Mouse (Mus musculus): ENCODE results near the gene Mlf2. TPM values are rescaled to one million over a fixed set of nuclear protein-coding genes. Genes with fewer than 3 reads are reported as not detected.

The Mlf2 gene
- polyA plus RNA-seq, 1 experiment from 2014 or later: 391 TPM

- WGBS: under 1% methylated on average over 47 of the region's 48 CpGs
- ATAC-seq (replicated peaks; ENCODE audit: insufficient number of reproducible peaks, low FRiP score, low TSS enrichment, low read depth) (peak; percentile 52), DNase-seq (ENCODE audit: low spot score) (no peak)
- Histone ChIP-seq H3K9me3 (replicated peaks; ENCODE audit: control insufficient read depth, low read length) (no peaks in the 10 kb centered on the region), H3K27ac (replicated peaks; ENCODE audit: low read depth, low read length) (peak overlapping the region; percentile 88), H3K4me3 (ENCODE audit: low read depth, low read length) (peak overlapping the region; percentile 88), H3K27me3 (ENCODE audit: control insufficient read depth, insufficient read depth, low read length) (no peaks in the 10 kb centered on the region), H3K4me2 (ENCODE audit: low read depth, low read length) (peak overlapping the region; percentile 86), H3K4me1 (ENCODE audit: control insufficient read depth, insufficient read depth, low read length) (peaks cover 7% of the 10 kb centered on the region; the same call in 1 of the 2 replicates), H3K36me3 (replicated peaks; ENCODE audit: control insufficient read depth, insufficient read depth, low read depth, low read length) (peaks cover 12% of the 10 kb centered on the region), H3K9ac (replicated peaks; ENCODE audit: low read length) (peak overlapping the region; percentile 92)
Observed at GRCm38 (mm10) chr6:124931525-124932313, 533 bp downstream of the Mlf2 start.

GRCm38 (mm10) chr6:124932314-124932695 lies 1.1 kb downstream of the Mlf2 start:
- H3K4me3 ChIP-seq (ENCODE audit: low read depth, low read length): peak overlapping the region; percentile 88
- H3K4me2 ChIP-seq (ENCODE audit: low read depth, low read length): peak overlapping the region; percentile 86
- WGBS: 51% methylated on average over 12 of the region's 12 CpGs
- DNase-seq (ENCODE audit: low spot score): no peak
- H3K36me3 ChIP-seq (replicated peaks; ENCODE audit: control insufficient read depth, insufficient read depth, low read depth, low read length): peaks cover 12% of the 10 kb centered on the region
- H3K27ac ChIP-seq (replicated peaks; ENCODE audit: low read depth, low read length): peak overlapping the region; percentile 88
- H3K4me1 ChIP-seq (ENCODE audit: control insufficient read depth, insufficient read depth, low read length): peaks cover 7% of the 10 kb centered on the region; the same call in 1 of the 2 replicates
- no peaks in the 10 kb centered on the region for H3K27me3 ChIP-seq (ENCODE audit: control insufficient read depth, insufficient read depth, low read length)
- H3K9ac ChIP-seq (replicated peaks; ENCODE audit: low read length): peak overlapping the region; percentile 92
- ATAC-seq (replicated peaks; ENCODE audit: insufficient number of reproducible peaks, low FRiP score, low TSS enrichment, low read depth): no peak
- no peaks in the 10 kb centered on the region for H3K9me3 ChIP-seq (replicated peaks; ENCODE audit: control insufficient read depth, low read length)

GRCm38 (mm10) chr6:124933127-124933526 lies 1.9 kb downstream of the Mlf2 start:
- 89% methylated on average over 3 of the region's 3 CpGs for WGBS
- Histone ChIP-seq H3K4me2 (ENCODE audit: low read depth, low read length) (no peak overlapping the region), H3K4me1 (ENCODE audit: control insufficient read depth, insufficient read depth, low read length) (peaks cover 7% of the 10 kb centered on the region; the same call in 1 of the 2 replicates), H3K36me3 (replicated peaks; ENCODE audit: control insufficient read depth, insufficient read depth, low read depth, low read length) (peaks cover 15% of the 10 kb centered on the region), H3K27me3 (ENCODE audit: control insufficient read depth, insufficient read depth, low read length) (no peaks in the 10 kb centered on the region), H3K9ac (replicated peaks; ENCODE audit: low read length) (no peak overlapping the region), H3K27ac (replicated peaks; ENCODE audit: low read depth, low read length) (no peak overlapping the region), H3K4me3 (ENCODE audit: low read depth, low read length) (no peak overlapping the region), H3K9me3 (replicated peaks; ENCODE audit: control insufficient read depth, low read length) (no peaks in the 10 kb centered on the region)
- no peak for DNase-seq (ENCODE audit: low spot score)
- no peak for ATAC-seq (replicated peaks; ENCODE audit: insufficient number of reproducible peaks, low FRiP score, low TSS enrichment, low read depth)

GRCm38 (mm10) chr6:124934670-124935069 lies 3.5 kb downstream of the Mlf2 start:
- DNase-seq (ENCODE audit: low spot score): no peak
- H3K4me3 ChIP-seq (ENCODE audit: low read depth, low read length): no peak overlapping the region
- no peak overlapping the region for H3K27ac ChIP-seq (replicated peaks; ENCODE audit: low read depth, low read length)
- H3K27me3 ChIP-seq (ENCODE audit: control insufficient read depth, insufficient read depth, low read length): no peaks in the 10 kb centered on the region
- H3K9ac ChIP-seq (replicated peaks; ENCODE audit: low read length): no peak overlapping the region
- H3K4me2 ChIP-seq (ENCODE audit: low read depth, low read length): no peak overlapping the region
- 92% methylated on average over 7 of the region's 7 CpGs for WGBS
- ATAC-seq (replicated peaks; ENCODE audit: insufficient number of reproducible peaks, low FRiP score, low TSS enrichment, low read depth): no peak
- no peaks in the 10 kb centered on the region for H3K9me3 ChIP-seq (replicated peaks; ENCODE audit: control insufficient read depth, low read length)
- peaks cover 7% of the 10 kb centered on the region; the same call in 1 of the 2 replicates for H3K4me1 ChIP-seq (ENCODE audit: control insufficient read depth, insufficient read depth, low read length)
- H3K36me3 ChIP-seq (replicated peaks; ENCODE audit: control insufficient read depth, insufficient read depth, low read depth, low read length): peaks cover 15% of the 10 kb centered on the region

GRCm38 (mm10) chr6:124936681-124937080 lies 5.5 kb downstream of the Mlf2 start:
- WGBS: 74% methylated on average over 1 of the region's 1 CpGs
- no peak for ATAC-seq (replicated peaks; ENCODE audit: insufficient number of reproducible peaks, low FRiP score, low TSS enrichment, low read depth)
- peaks cover 15% of the 10 kb centered on the region for H3K36me3 ChIP-seq (replicated peaks; ENCODE audit: control insufficient read depth, insufficient read depth, low read depth, low read length)
- no peak overlapping the region for H3K27ac ChIP-seq (replicated peaks; ENCODE audit: low read depth, low read length)
- no peaks in the 10 kb centered on the region for H3K9me3 ChIP-seq (replicated peaks; ENCODE audit: control insufficient read depth, low read length)
- no peak overlapping the region for H3K4me2 ChIP-seq (ENCODE audit: low read depth, low read length)
- H3K4me1 ChIP-seq (ENCODE audit: control insufficient read depth, insufficient read depth, low read length): peaks cover 3% of the 10 kb centered on the region; the same call in 1 of the 2 replicates
- H3K4me3 ChIP-seq (ENCODE audit: low read depth, low read length): no peak overlapping the region
- no peak for DNase-seq (ENCODE audit: low spot score)
- H3K9ac ChIP-seq (replicated peaks; ENCODE audit: low read length): no peak overlapping the region
- no peaks in the 10 kb centered on the region for H3K27me3 ChIP-seq (ENCODE audit: control insufficient read depth, insufficient read depth, low read length)

GRCm38 (mm10) chr6:124937493-124937892 lies 6.3 kb downstream of the Mlf2 start:
- H3K36me3 ChIP-seq (replicated peaks; ENCODE audit: control insufficient read depth, insufficient read depth, low read depth, low read length): peaks cover 15% of the 10 kb centered on the region
- ATAC-seq (replicated peaks; ENCODE audit: insufficient number of reproducible peaks, low FRiP score, low TSS enrichment, low read depth): no peak
- H3K27ac ChIP-seq (replicated peaks; ENCODE audit: low read depth, low read length): no peak overlapping the region
- no peaks in the 10 kb centered on the region for H3K9me3 ChIP-seq (replicated peaks; ENCODE audit: control insufficient read depth, low read length)
- H3K4me3 ChIP-seq (ENCODE audit: low read depth, low read length): no peak overlapping the region
- no peak overlapping the region for H3K4me2 ChIP-seq (ENCODE audit: low read depth, low read length)
- WGBS: 81% methylated on average over 2 of the region's 2 CpGs
- peaks cover 2% of the 10 kb centered on the region; the same call in 1 of the 2 replicates for H3K4me1 ChIP-seq (ENCODE audit: control insufficient read depth, insufficient read depth, low read length)
- no peaks in the 10 kb centered on the region for H3K27me3 ChIP-seq (ENCODE audit: control insufficient read depth, insufficient read depth, low read length)
- no peak for DNase-seq (ENCODE audit: low spot score)
- no peak overlapping the region for H3K9ac ChIP-seq (replicated peaks; ENCODE audit: low read length)

GRCm38 (mm10) chr6:124938554-124938953 lies 7.4 kb downstream of the Mlf2 start:
- Histone ChIP-seq H3K27ac (replicated peaks; ENCODE audit: low read depth, low read length) (no peak overlapping the region), H3K4me1 (ENCODE audit: control insufficient read depth, insufficient read depth, low read length) (no peaks in the 10 kb centered on the region), H3K27me3 (ENCODE audit: control insufficient read depth, insufficient read depth, low read length) (no peaks in the 10 kb centered on the region), H3K36me3 (replicated peaks; ENCODE audit: control insufficient read depth, insufficient read depth, low read depth, low read length) (peaks cover 15% of the 10 kb centered on the region), H3K4me3 (ENCODE audit: low read depth, low read length) (no peak overlapping the region), H3K9ac (replicated peaks; ENCODE audit: low read length) (no peak overlapping the region), H3K9me3 (replicated peaks; ENCODE audit: control insufficient read depth, low read length) (no peaks in the 10 kb centered on the region), H3K4me2 (ENCODE audit: low read depth, low read length) (no peak overlapping the region)
- no peak for ATAC-seq (replicated peaks; ENCODE audit: insufficient number of reproducible peaks, low FRiP score, low TSS enrichment, low read depth)
- DNase-seq (ENCODE audit: low spot score): no peak
- 96% methylated on average over 7 of the region's 7 CpGs for WGBS

- no peak for ATAC-seq (replicated peaks; ENCODE audit: insufficient number of reproducible peaks, low FRiP score, low TSS enrichment, low read depth)
- Histone ChIP-seq H3K9me3 (replicated peaks; ENCODE audit: control insufficient read depth, low read length) (no peaks in the 10 kb centered on the region), H3K27ac (replicated peaks; ENCODE audit: low read depth, low read length) (no peak overlapping the region), H3K36me3 (replicated peaks; ENCODE audit: control insufficient read depth, insufficient read depth, low read depth, low read length) (peaks cover 3% of the 10 kb centered on the region), H3K27me3 (ENCODE audit: control insufficient read depth, insufficient read depth, low read length) (no peaks in the 10 kb centered on the region), H3K4me3 (ENCODE audit: low read depth, low read length) (no peak overlapping the region), H3K9ac (replicated peaks; ENCODE audit: low read length) (no peak overlapping the region), H3K4me2 (ENCODE audit: low read depth, low read length) (no peak overlapping the region), H3K4me1 (ENCODE audit: control insufficient read depth, insufficient read depth, low read length) (no peaks in the 10 kb centered on the region)
- WGBS: 97% methylated on average over 1 of the region's 1 CpGs
- DNase-seq (ENCODE audit: low spot score): no peak
Observed at GRCm38 (mm10) chr6:124941679-124942078, 10.5 kb downstream of the Mlf2 start.
